Mouse (Mus musculus) neural tube, embryonic 11.5 days (tissue): ENCODE data around the gene Ifitm6. TPM values are rescaled to one million over a fixed set of nuclear protein-coding genes. Genes with fewer than 3 reads are reported as not detected.
A peak's percentile ranks its signal among the peaks of the same experiment; 100 is the strongest.
"Not testable (repeated sequence)": the region's sequence is repeated elsewhere in the genome, so short reads cannot be mapped to it uniquely, and the experiment has no call there.

Source experiments
- ATAC-seq: fragments of 200-750 bp; cut with Nextera tagmentation; 2 replicates; pipeline ENCODE4 v1.8.0; 2017; ENCODE audit warnings: moderate number of reproducible peaks, mild to moderate bottlenecking, moderate TSS enrichment, moderate library complexity; ENCODE audit not compliant: insufficient read depth, low FRiP score, low TSS enrichment
- DNase-seq: peaks from one replicate; pipeline ENCODE4 v3.0.0-alpha.2; 2015; ENCODE audit warnings: low spot score
- H3K27ac ChIP-seq: fragments of 300-500 bp; sonication (generic); 2 replicates; pipeline ENCODE4 v1.5.1; 2014; ENCODE audit warnings: low read depth, mild to moderate bottlenecking, low read length
- H3K27me3 ChIP-seq: fragments of 300-500 bp; sonication (generic); 2 replicates; pipeline ENCODE4 v1.6.1; 2014; ENCODE audit warnings: mild to moderate bottlenecking, low read length, mixed read lengths; ENCODE audit not compliant: control insufficient read depth, insufficient read depth
- H3K36me3 ChIP-seq: fragments of 300-500 bp; sonication (generic); 2 replicates; pipeline ENCODE4 v1.6.1; 2014; ENCODE audit warnings: mild to moderate bottlenecking, low read length, moderate library complexity, mixed read lengths; ENCODE audit not compliant: control insufficient read depth, insufficient read depth
- H3K4me1 ChIP-seq: fragments of 300-500 bp; sonication (generic); 2 replicates; pipeline ENCODE4 v1.6.1; 2014; ENCODE audit warnings: low read length, mixed read lengths; ENCODE audit not compliant: control insufficient read depth, insufficient read depth
- H3K4me2 ChIP-seq: fragments of 300-500 bp; sonication (generic); 2 replicates; pipeline ENCODE4 v1.6.1; 2014; ENCODE audit warnings: low read depth, mild to moderate bottlenecking, moderate library complexity
- H3K4me3 ChIP-seq: fragments of 300-500 bp; sonication (generic); 2 replicates; pipeline ENCODE4 v1.5.1; 2014; ENCODE audit warnings: low read depth, low read length
- H3K9ac ChIP-seq: fragments of 300-500 bp; sonication (generic); 2 replicates; pipeline ENCODE4 v1.6.1; 2014; ENCODE audit warnings: mild to moderate bottlenecking, low read length
- H3K9me3 ChIP-seq: fragments of 300-500 bp; sonication (generic); 2 replicates; pipeline ENCODE4 v1.6.1; 2016; ENCODE audit warnings: low read length; ENCODE audit not compliant: control insufficient read depth
- WGBS: fragments of 180-500 bp; shearing (Covaris S2); extraction: QIAGEN DNeasy Blood & Tissue Kit; methylation state at CpG from one replicate; pipeline ENCODE4 v1.1.7; 2014; 5-methylcytosine and 5-hydroxymethylcytosine counted together
- polyA plus RNA-seq: library from polyadenylated mRNA; unstranded; fragments of >200 nt; fragmentation: Nextera tagmentation; extraction: Ambion mirVana; gene quantifications from 2 replicates; pipeline ENCODE4 v1.2.1, GENCODE M21; 2014

Gene Ifitm6
- polyA plus RNA-seq, 1 experiment from 2014 or later, result not detected

DNA sequence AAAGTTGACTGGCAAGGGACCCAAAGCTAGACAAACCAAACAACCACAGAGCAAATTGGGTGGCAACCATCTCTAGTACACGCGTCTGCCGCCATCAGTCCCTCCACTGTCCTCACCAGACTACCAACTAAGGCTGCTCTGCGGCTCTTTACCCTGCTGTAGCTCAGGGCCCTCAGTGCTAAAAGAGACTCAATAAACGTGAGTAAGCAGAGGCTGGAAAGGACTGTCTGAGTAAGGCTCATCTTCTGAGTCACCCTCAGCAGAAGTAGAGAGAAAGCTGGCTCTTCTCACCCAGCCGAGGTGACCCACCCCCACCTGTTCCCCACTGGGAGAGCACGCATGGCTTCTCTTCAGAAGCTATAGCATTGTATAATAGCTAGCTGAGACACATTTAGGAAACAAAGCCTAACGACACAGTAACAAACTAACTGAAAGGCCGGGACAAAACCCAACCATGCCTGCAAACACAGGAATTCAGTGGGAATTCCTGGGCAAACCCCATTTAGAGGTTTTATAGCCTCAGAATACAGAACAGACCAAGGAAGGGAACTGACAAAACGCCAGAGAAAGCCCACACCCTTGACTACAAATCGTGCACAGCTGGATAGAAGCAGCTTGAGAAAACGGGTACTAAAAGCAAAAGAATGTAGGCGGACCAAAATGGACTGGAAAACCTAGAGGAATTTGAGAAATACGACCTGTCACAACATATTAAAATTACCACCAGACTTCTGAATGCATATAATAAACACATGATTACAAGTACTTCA lies 44.1 kb downstream of the Ifitm6 start:
- 13% methylated on average over 14 of the region's 14 CpGs for WGBS
- no peak for DNase-seq

DNA sequence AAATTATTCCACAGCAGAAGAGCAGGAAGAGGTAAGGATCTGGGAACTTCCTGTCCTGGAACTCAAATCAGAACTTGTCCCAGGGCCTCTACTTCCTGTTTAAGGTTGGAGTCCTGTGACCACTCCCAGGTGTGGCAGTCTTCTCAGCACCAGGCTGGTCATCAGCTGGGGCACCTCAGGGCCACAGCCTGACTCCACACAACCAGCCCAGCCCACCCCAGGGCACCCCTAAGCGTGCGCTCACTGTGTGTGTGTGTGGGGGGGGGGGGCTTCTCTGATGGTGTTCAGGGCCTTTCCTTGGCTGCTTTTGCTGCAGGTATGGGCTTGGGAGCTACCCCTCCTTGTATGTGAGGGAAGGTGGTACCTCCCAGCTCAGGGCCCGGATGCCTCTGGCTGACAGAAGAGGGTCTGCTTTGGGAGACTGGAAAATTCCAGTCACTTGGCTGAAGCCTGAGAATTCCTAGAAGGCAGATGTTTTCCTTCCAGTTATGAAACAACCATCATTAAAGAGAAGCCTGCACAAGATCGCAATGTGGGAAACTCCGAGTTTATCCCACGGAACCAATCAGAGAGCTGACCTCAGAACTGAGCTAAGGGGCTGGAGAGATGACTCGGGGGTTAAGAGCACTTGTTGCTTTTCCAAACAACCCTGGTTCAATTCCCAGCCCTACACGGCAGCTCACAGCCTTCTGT lies 46.1 kb downstream of the Ifitm6 start:
- no peak overlapping the region for H3K4me3 ChIP-seq
- H3K9me3 ChIP-seq, result no peaks in the 10 kb centered on the region
- WGBS, result 84% methylated on average over 8 of the region's 8 CpGs
- ATAC-seq, result no peak
- H3K27me3 ChIP-seq, result no peaks in the 10 kb centered on the region
- H3K36me3 ChIP-seq, result no peaks in the 10 kb centered on the region
- no peak overlapping the region for H3K27ac ChIP-seq
- 0 out of 2 replicates have a peak, but pooled peaks cover 5% of the 10 kb centered on the region for H3K4me1 ChIP-seq
- H3K9ac ChIP-seq, result no peak overlapping the region
- DNase-seq, result no peak
- no peak overlapping the region for H3K4me2 ChIP-seq

More for the DNA sequence above, 44.1 kb downstream of the Ifitm6 start:
- Histone ChIP-seq H3K4me1 (0 out of 2 replicates have a peak, but pooled peaks cover 2% of the 10 kb centered on the region), H3K4me3 (no peak overlapping the region), H3K27ac (0 out of 2 replicates have a peak overlapping the region, but pooled peaks have one; percentile 39), H3K27me3 (no peaks in the 10 kb centered on the region), H3K9ac (no peak overlapping the region), H3K36me3 (no peaks in the 10 kb centered on the region), H3K9me3 (no peaks in the 10 kb centered on the region), H3K4me2 (no peak overlapping the region)
- ATAC-seq, result no peak

- DNase-seq (no peak), ATAC-seq (no peak)
- Histone ChIP-seq H3K36me3 (no peaks in the 10 kb centered on the region), H3K9ac (no peak overlapping the region), H3K27ac (no peak overlapping the region), H3K4me1 (0 out of 2 replicates have a peak, but pooled peaks cover 5% of the 10 kb centered on the region), H3K27me3 (no peaks in the 10 kb centered on the region), H3K4me2 (no peak overlapping the region), H3K4me3 (no peak overlapping the region), H3K9me3 (no peaks in the 10 kb centered on the region)
- 43% methylated on average over 7 of the region's 7 CpGs for WGBS
Observed at GRCm38 (mm10) chr7:140970931-140971330, 46.8 kb downstream of the Ifitm6 start.

DNA sequence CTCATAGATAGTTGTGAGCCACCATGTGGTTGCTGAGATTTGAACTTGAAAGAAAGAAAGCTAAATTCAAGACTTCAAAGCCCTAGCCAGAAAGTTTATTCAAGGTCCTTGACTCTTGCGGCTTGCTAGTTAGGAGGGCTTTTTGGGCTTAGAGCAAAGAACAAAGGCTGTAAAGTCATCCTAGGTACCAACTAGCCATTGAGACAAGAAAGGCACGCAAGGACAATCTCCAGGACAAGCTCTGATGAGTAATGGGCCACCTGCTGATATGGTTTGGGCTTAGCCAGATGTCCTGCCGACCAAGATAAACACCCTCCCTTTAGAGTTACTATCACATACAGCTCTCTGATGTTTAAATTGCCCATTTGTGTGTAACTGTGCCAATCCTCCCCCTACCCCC lies 49.0 kb downstream of the Ifitm6 start:
- H3K4me1 ChIP-seq, H3K27ac ChIP-seq, H3K9ac ChIP-seq, ATAC-seq, H3K36me3 ChIP-seq, H3K4me3 ChIP-seq, H3K9me3 ChIP-seq, H3K27me3 ChIP-seq, H3K4me2 ChIP-seq, DNase-seq: not testable (repeated sequence)
- whole genome bisulfite sequencing, result 4% methylated on average over 3 of the region's 3 CpGs

- 0 out of 2 replicates have a peak, but pooled peaks cover 2% of the 10 kb centered on the region for H3K4me1 ChIP-seq
- 5% methylated on average over 14 of the region's 14 CpGs for WGBS
- H3K9ac ChIP-seq, result no peak overlapping the region
- H3K36me3 ChIP-seq, result no peaks in the 10 kb centered on the region
- H3K27ac ChIP-seq, result no peak overlapping the region
- no peak overlapping the region for H3K4me2 ChIP-seq
- no peak overlapping the region for H3K4me3 ChIP-seq
- no peak for ATAC-seq
- H3K9me3 ChIP-seq, result no peaks in the 10 kb centered on the region
- no peaks in the 10 kb centered on the region for H3K27me3 ChIP-seq
- DNase-seq, result no peak
Observed at GRCm38 (mm10) chr7:140967862-140968591, 49.7 kb downstream of the Ifitm6 start.

DNA sequence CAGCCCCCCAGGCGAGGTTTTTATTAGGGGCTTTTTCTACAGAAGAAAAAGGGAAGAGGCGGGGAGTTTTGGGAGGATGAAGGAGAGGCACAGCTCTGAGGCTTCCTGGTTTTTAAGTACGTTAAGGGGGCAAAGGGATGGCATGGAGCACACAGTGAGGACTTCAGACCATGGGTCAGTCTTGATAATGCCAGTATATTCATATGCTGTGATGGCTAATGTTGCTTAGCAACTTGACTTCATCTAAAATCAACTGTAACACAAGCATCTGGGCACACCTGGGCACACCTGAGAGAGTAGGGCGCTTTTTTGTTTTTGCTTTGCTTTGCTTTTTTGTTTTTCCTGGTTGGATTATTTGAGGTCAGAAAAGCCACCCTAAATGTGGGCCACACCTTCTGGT lies 50.8 kb downstream of the Ifitm6 start, which contains the start of gene Ifitm1:
TSS of gene Ifitm1 (plus strand) at position 301 of the 400 bp plus-strand sequence.
- Histone ChIP-seq H3K27ac (no peak within 1 kb of the TSS), H3K4me3 (no peak within 1 kb of the TSS), H3K9me3 (no peaks in the 10 kb centered on the region), H3K36me3 (no peaks in the 10 kb centered on the region), H3K4me2 (no peak within 1 kb of the TSS), H3K9ac (no peak within 1 kb of the TSS), H3K4me1 (0 out of 2 replicates have a peak, but pooled peaks cover 2% of the 10 kb centered on the region), H3K27me3 (no peaks in the 10 kb centered on the region)
- ATAC-seq (no peak), DNase-seq (no peak)
- 84% methylated on average over 4 of the region's 4 CpGs for WGBS

Other genes starting within 250 kb of the Ifitm6 start
- gene Syce1, start 230.1 kb downstream of the Ifitm6 start, polyA plus RNA-seq, result 0.22 TPM in 1 of 2 replicates, not detected in the other
- gene Zfp941, start 195.7 kb downstream of the Ifitm6 start, polyA plus RNA-seq, result 6.5 and 7.7 TPM in 2 replicates
- gene Urah, start 182.9 kb downstream of the Ifitm6 start, polyA plus RNA-seq, result 0.34 TPM in 1 of 2 replicates, not detected in the other
- not detected in 2 replicates for gene Scgb1c1, start 172.4 kb downstream of the Ifitm6 start, polyA plus RNA-seq
- gene Odf3, start 170.1 kb downstream of the Ifitm6 start, polyA plus RNA-seq, result not detected in 2 replicates
- gene Gm45785, start 161.6 kb downstream of the Ifitm6 start, polyA plus RNA-seq, result not detected in 2 replicates
- gene Ric8a, start 161.0 kb downstream of the Ifitm6 start, polyA plus RNA-seq, result 73.3 and 82.2 TPM in 2 replicates
- gene Bet1l, start 160.3 kb downstream of the Ifitm6 start, polyA plus RNA-seq, result 27.4 and 31.1 TPM in 2 replicates
- 158 and 199 TPM in 2 replicates for gene Psmd13, start 136.0 kb downstream of the Ifitm6 start, polyA plus RNA-seq
- 22.4 and 26.0 TPM in 2 replicates for gene Sirt3, start 135.6 kb downstream of the Ifitm6 start, polyA plus RNA-seq
- 0.81 and 4.2 TPM in 2 replicates for gene Cox8b, start 117.5 kb downstream of the Ifitm6 start, polyA plus RNA-seq
- gene Nlrp6, start 97.0 kb downstream of the Ifitm6 start, polyA plus RNA-seq, result 0.15 and 0.20 TPM in 2 replicates
- 13.3 and 15.8 TPM in 2 replicates for gene Pgghg, start 76.5 kb downstream of the Ifitm6 start, polyA plus RNA-seq
- 1.2 and 1.4 TPM in 2 replicates for gene Ifitm5, start 67.6 kb downstream of the Ifitm6 start, polyA plus RNA-seq
- 0.69 TPM in 1 of 2 replicates, not detected in the other for gene Gm45717, start 62.0 kb downstream of the Ifitm6 start, polyA plus RNA-seq
- 383 and 395 TPM in 2 replicates for gene Ifitm2, start 61.9 kb downstream of the Ifitm6 start, polyA plus RNA-seq
- gene Ifitm1, start 50.7 kb downstream of the Ifitm6 start, polyA plus RNA-seq, result 8.3 and 12.5 TPM in 2 replicates
- 20.1 and 21.0 TPM in 2 replicates for gene Ifitm3, start 7.2 kb downstream of the Ifitm6 start, polyA plus RNA-seq
- not detected in 2 replicates for gene Gm17387, start 11.2 kb upstream of the Ifitm6 start, polyA plus RNA-seq
- 14.5 and 17.1 TPM in 2 replicates for gene B4galnt4, start 43.2 kb upstream of the Ifitm6 start, polyA plus RNA-seq
- 2.3 and 2.7 TPM in 2 replicates for gene Pkp3, start 60.3 kb upstream of the Ifitm6 start, polyA plus RNA-seq
- gene Sigirr, start 82.6 kb upstream of the Ifitm6 start, polyA plus RNA-seq, result 2.4 and 3.1 TPM in 2 replicates
- gene Ano9, start 99.9 kb upstream of the Ifitm6 start, polyA plus RNA-seq, result 0.09 TPM in 1 of 2 replicates, not detected in the other
- gene Ptdss2, start 104.5 kb upstream of the Ifitm6 start, polyA plus RNA-seq, result 69.0 and 69.5 TPM in 2 replicates
- gene Rnh1, start 154.9 kb upstream of the Ifitm6 start, polyA plus RNA-seq, result 69.5 and 69.7 TPM in 2 replicates
- 111 and 122 TPM in 2 replicates for gene Hras, start 176.1 kb upstream of the Ifitm6 start, polyA plus RNA-seq
- gene Lrrc56, start 176.2 kb upstream of the Ifitm6 start, polyA plus RNA-seq, result 9.1 and 9.5 TPM in 2 replicates
- gene Lmntd2, start 196.2 kb upstream of the Ifitm6 start, polyA plus RNA-seq, result 1.9 and 2.0 TPM in 2 replicates
- gene Rassf7, start 197.9 kb upstream of the Ifitm6 start, polyA plus RNA-seq, result 34.4 and 45.7 TPM in 2 replicates
- 90.3 and 93.3 TPM in 2 replicates for gene Phrf1, start 210.9 kb upstream of the Ifitm6 start, polyA plus RNA-seq
- 0.56 and 0.78 TPM in 2 replicates for gene Irf7, start 248.6 kb upstream of the Ifitm6 start, polyA plus RNA-seq